Mouse (Mus musculus) common myeloid progenitor, adult 5-6 weeks (primary cell): ENCODE results near the gene Gm28041. TPM values are rescaled to one million over a fixed set of nuclear protein-coding genes. Genes with fewer than 3 reads are reported as not detected.

ENCODE experiments used
- total RNA-seq: library from RNA; stranded (forward); fragments of 200-1000, 187-1606 nt; gene quantifications from 2 replicates; pipeline ENCODE4 v1.2.3, GENCODE M21; 2017

Gene Gm28041
- total RNA-seq, 1 experiment from 2014 or later: not detected

Other genes with a start within 250 kb of the Gm28041 start
- 10.5 and 15.2 TPM in 2 replicates for gene Rsl1, start 202.6 kb downstream of the Gm28041 start, total RNA-seq
- 3.2 and 7.8 TPM in 2 replicates for gene Zfp455, start 181.2 kb downstream of the Gm28041 start, total RNA-seq
- gene Zfp458, start 97.3 kb downstream of the Gm28041 start, total RNA-seq: 3.8 and 7.9 TPM in 2 replicates
- gene Zfp457, start 69.2 kb downstream of the Gm28041 start, total RNA-seq: 2.0 and 2.6 TPM in 2 replicates
- 5.1 and 10.4 TPM in 2 replicates for gene Zfp595, start 43.2 kb downstream of the Gm28041 start, total RNA-seq
- 0.92 and 8.2 TPM in 2 replicates for gene Gm28044, start 15.2 kb downstream of the Gm28041 start, total RNA-seq
- 8.7 and 9.1 TPM in 2 replicates for gene Zfp953, start 15.1 kb downstream of the Gm28041 start, total RNA-seq
- 4.3 and 4.4 TPM in 2 replicates for gene Zfp456, start 77 bp upstream of the Gm28041 start, total RNA-seq
- 5.3 and 6.3 TPM in 2 replicates for gene Zfp429, start 24.1 kb upstream of the Gm28041 start, total RNA-seq
- gene Zfp459, start 45.7 kb upstream of the Gm28041 start, total RNA-seq: 1.2 and 6.1 TPM in 2 replicates
- 13.8 and 14.0 TPM in 2 replicates for gene Zfp874a, start 75.9 kb upstream of the Gm28041 start, total RNA-seq
- 10.3 and 15.4 TPM in 2 replicates for gene Zfp874b, start 108.5 kb upstream of the Gm28041 start, total RNA-seq
- gene Zfp58, start 124.8 kb upstream of the Gm28041 start, total RNA-seq: 7.9 and 8.4 TPM in 2 replicates
- not detected in 2 replicates for gene Gm26965, start 150.4 kb upstream of the Gm28041 start, total RNA-seq
- gene Zfp87, start 150.4 kb upstream of the Gm28041 start, total RNA-seq: 16.8 and 17.2 TPM in 2 replicates
- gene Zfp748, start 178.1 kb upstream of the Gm28041 start, total RNA-seq: 12.3 and 13.6 TPM in 2 replicates
- gene Zfp729b, start 234.0 kb upstream of the Gm28041 start, total RNA-seq: 27.2 and 27.6 TPM in 2 replicates